ENCODE assay signal across 14 mouse cellular contexts in genomic region chr10:43378732-43379644, GRCm38 (mm10).
DNase-seq lines count a peak whose midpoint lies in the region; ATAC-seq lines count a peak whose summit lies in the region.
"Had no signal": no experiment of that assay in that cellular context is flagged by ENCODE, and none has a peak within 500 bp of the region (broad histone marks: within the 10 kb centered on the region; RNA-seq: fewer than 3 reads in every experiment).

No protein-coding gene starts in this region.

- H3K27me3 ChIP-seq in heart, embryonic 14.5 days (ENCODE audit: control insufficient read depth, insufficient read depth, low read length) = no peaks in the 10 kb centered on the region
- no peaks in the 10 kb centered on the region for H3K27me3 ChIP-seq in heart, embryonic 10.5 days (ENCODE audit: insufficient read depth, poor library complexity, severe bottlenecking)
- H3K27me3 ChIP-seq: embryonic facial prominence, embryonic 15.5 days; forebrain, embryonic 15.5 days; hindbrain, embryonic 15.5 days; neural tube, embryonic 15.5 days had no signal

- no peak overlapping the region for H3K4me3 ChIP-seq in heart, embryonic 14.5 days (ENCODE audit: control insufficient read depth in 1 of 2, insufficient read depth in 1 of 2, low read depth in 1 of 2, low read length in 2 of 2)
- H3K4me3 ChIP-seq in heart, embryonic 10.5 days = no peak overlapping the region
- H3K4me3 ChIP-seq: embryonic facial prominence, embryonic 15.5 days; forebrain, embryonic 15.5 days; hindbrain, embryonic 15.5 days; neural tube, embryonic 15.5 days had no signal

- DNase-seq in heart, embryonic 10.5 days (ENCODE audit: low spot score) = no peak
- DNase-seq in kidney, adult 18-20 months = peak; percentile 47
- DNase-seq in kidney, postnatal 36 days = peak; percentile 75 to 82
- DNase-seq in adrenal gland, postnatal 4 days (ENCODE audit: low spot score in 2 of 2) = no peak
- DNase-seq in thymus, postnatal 0 days (ENCODE audit: low spot score) = no peak
- no peak for DNase-seq in cerebellum, adult 11 months
- DNase-seq: layer of hippocampus, adult 9-11 months had no signal

- no peaks in the 10 kb centered on the region for H3K4me1 ChIP-seq in heart, embryonic 14.5 days (ENCODE audit: control insufficient read depth in 2 of 2, insufficient read depth in 2 of 2, low read length in 2 of 2)
- no peaks in the 10 kb centered on the region for H3K4me1 ChIP-seq in heart, embryonic 10.5 days
- H3K4me1 ChIP-seq: embryonic facial prominence, embryonic 15.5 days; hindbrain, embryonic 15.5 days; neural tube, embryonic 15.5 days had no signal

- peak overlapping the region in 1 of 2 experiments; percentile 25; a peak in 1 of 4 replicates for H3K27ac ChIP-seq in heart, embryonic 14.5 days (replicated peaks in 1 of 2; ENCODE audit: control insufficient read depth in 1 of 2, insufficient read depth in 1 of 2, low read depth in 2 of 2, low read length in 2 of 2)
- no peak overlapping the region for H3K27ac ChIP-seq in heart, embryonic 10.5 days
- H3K27ac ChIP-seq: embryonic facial prominence, embryonic 15.5 days; forebrain, embryonic 15.5 days; hindbrain, embryonic 15.5 days; liver, embryonic 14.5 days; neural tube, embryonic 15.5 days had no signal

- no peak for ATAC-seq in heart, embryonic 14.5 days (ENCODE audit: insufficient number of reproducible peaks, insufficient read depth, low FRiP score, low read depth)
- peak; percentile 11; the same call in 1 of the 2 replicates for ATAC-seq in common myeloid progenitor, adult 5-6 weeks (replicated peaks; ENCODE audit: low read depth, poor library complexity, severe bottlenecking)
- ATAC-seq: forebrain, embryonic 15.5 days had no signal

- 63% methylated on average over 15 of the region's 15 CpGs for WGBS in heart, embryonic 14.5 days
- WGBS in heart, embryonic 10.5 days = 70% methylated on average over 15 of the region's 15 CpGs

- no peaks in the 10 kb centered on the region for H3K9me3 ChIP-seq in heart, embryonic 14.5 days (ENCODE audit: control insufficient read depth, low read length)
- H3K9me3 ChIP-seq in heart, embryonic 10.5 days = no peaks in the 10 kb centered on the region
- H3K9me3 ChIP-seq: embryonic facial prominence, embryonic 15.5 days; forebrain, embryonic 15.5 days; hindbrain, embryonic 15.5 days; neural tube, embryonic 15.5 days had no signal

- H3K9ac ChIP-seq in heart, embryonic 14.5 days (ENCODE audit: low read length) = no peak overlapping the region
- H3K9ac ChIP-seq: embryonic facial prominence, embryonic 15.5 days; forebrain, embryonic 15.5 days; hindbrain, embryonic 15.5 days; liver, embryonic 14.5 days; neural tube, embryonic 15.5 days had no signal

- H3K36me3 ChIP-seq in heart, embryonic 14.5 days (ENCODE audit: control insufficient read depth, insufficient read depth, low read length) = no peaks in the 10 kb centered on the region
- 0 out of 2 replicates have a peak, but pooled peaks cover 1% of the 10 kb centered on the region for H3K36me3 ChIP-seq in heart, embryonic 10.5 days
- H3K36me3 ChIP-seq: embryonic facial prominence, embryonic 15.5 days; forebrain, embryonic 15.5 days; hindbrain, embryonic 15.5 days; neural tube, embryonic 15.5 days had no signal

- H3K4me2 ChIP-seq in heart, embryonic 14.5 days (ENCODE audit: low read length) = 0 out of 2 replicates have a peak overlapping the region, but pooled peaks have one; percentile 9
- H3K4me2 ChIP-seq: embryonic facial prominence, embryonic 15.5 days; forebrain, embryonic 15.5 days; hindbrain, embryonic 15.5 days; neural tube, embryonic 15.5 days had no signal

Comparison
In these comparisons a context has a peak if more than half of its experiments do, and no peak if none do; other contexts are left out.
1. DNase-seq: peak in kidney, adult 18-20 months (single experiment) and kidney, postnatal 36 days (2 of 2); none in heart, embryonic 10.5 days (single experiment), adrenal gland, postnatal 4 days (0 of 2), thymus, postnatal 0 days (single experiment) and cerebellum, adult 11 months (single experiment).